Mouse (Mus musculus) cerebellum, adult 8-10 months (tissue): ENCODE measurements around the gene Rdm1.

ENCODE experiments used
- DNase-seq: peaks from one replicate; pipeline ENCODE4 v3.0.0; 2022

The Rdm1 gene

DNA sequence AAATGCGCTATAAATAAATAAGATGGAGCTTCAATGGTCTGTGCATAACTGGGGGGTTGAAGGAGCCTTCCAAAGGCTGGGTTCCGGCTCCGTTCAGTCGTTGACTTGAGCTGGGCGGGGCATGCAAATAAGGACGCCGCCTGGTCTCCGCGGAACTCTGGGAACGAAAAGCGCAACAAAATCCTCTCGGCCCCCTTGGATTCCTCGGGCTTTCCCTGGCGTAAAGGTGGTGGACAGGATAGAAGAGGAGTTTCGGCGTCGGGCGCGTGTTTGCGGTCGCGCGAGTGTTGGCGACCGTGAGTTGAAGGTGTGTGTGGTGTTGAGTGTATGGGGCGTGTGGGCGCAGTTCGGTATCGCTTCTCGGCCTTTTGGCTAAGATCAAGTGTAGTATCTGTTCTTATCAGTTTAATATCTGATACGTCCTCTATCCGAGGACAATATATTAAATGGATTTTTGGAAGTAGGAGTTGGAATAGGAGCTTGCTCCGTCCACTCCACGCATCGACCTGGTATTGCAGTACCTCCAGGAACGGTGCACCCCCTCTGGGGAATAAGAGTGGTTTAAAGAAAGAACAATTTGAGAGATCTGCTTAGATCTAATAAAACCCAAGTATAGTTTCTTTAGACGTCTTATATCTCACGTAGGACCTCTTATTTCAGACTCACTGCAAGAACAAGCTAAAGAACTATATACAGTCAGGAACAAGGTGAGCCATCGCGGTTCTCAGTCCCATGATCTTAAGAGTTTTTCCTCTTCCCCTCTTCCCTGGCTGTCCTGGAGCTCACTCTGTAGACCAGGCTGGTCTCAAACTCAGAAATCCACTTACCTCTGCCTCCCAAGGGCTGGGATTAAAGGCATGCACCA is 31.1 kb downstream of the Rdm1 start:
- DNase-seq, result peak; percentile 87

- DNase-seq, result peak; percentile 60
These were observed 32.0 kb downstream of the Rdm1 start for GRCm38 (mm10) chr11:101658751-101659558.

DNA sequence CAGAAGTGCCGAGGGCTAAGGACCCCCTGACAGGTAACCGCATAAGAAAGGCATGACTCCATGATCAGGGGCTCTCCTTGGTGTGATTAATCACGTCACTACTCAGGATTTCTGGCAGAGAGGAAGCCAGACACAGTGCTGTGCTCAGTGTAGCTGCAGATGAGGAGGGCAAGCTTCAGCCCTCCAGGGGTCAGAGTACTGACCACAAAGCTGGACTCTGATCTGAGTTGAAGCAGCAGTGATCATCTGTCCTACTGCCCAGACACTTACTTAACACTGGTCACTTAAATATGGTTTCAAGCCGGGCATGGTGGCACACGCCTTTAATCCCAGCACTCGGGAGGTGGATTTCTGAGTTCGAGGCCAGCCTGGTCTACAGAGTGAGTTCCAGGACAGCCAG is 34.2 kb downstream of the Rdm1 start:
- DNase-seq, result no peak

DNA sequence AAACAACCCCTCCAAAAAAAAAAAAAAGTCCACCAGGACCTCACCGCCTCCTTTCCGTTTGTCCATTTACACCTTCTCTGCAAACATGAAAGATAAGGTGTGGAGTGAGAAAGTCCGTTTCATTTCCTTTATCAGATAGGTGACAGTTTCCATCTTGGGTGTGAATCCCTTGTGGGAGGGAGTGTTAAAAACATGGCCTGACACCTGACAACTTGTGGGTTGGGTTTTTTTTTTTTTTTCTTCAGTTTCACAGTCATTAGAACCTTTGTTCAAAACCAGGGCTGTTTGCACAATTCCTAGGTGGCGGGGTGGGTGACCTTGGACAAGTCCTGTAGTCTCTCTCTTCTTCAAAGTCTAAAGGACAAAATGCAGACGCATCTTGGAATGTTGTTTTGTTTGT is 34.8 kb downstream of the Rdm1 start:
- no peak for DNase-seq

- DNase-seq, result no peak
These were observed 36.4 kb downstream of the Rdm1 start for GRCm38 (mm10) chr11:101663229-101664027.

DNA sequence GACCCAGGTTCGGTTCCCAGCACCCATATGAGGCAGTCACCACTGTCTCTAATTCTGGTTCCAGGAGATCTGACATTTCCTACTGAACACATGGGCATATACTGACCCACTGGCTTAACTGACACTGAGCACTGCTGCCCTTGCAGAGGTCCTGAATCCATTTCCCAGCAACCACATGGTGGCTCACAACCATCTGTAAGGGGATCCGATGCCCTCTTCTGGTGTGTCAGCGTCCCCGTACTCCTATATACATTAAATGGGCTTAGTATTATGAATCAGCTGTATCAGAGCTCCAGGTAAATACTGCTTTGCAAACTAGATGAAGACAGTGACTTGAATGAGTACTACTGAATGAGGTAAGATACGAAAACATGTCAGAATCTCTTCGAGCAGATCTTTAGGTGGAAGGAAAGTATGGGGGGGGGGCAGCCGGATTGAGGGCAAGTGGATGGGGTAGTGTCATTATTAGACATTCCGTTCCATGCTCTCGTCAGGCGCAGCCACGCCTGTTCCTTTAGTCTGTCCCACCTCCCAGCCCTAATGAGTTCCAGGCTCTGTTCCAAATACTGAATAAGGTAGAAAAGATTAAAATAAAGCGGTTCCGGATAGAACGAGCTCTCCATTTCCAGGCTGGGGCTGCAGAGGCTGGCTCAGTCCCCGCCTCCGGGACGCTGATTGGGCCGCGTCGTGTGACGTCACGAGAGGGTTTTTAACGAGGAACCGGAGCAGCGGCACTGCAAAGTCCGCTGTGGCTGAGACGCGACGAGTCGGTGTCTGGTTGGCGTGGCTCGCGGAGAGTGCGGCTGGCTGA is 38.0 kb downstream of the Rdm1 start, which contains the start of gene Arl4d:
TSS of gene Arl4d (plus strand) at position 717 of the 811 bp plus-strand sequence.
- DNase-seq, result peak; percentile 93

GRCm38 (mm10) chr11:101665636-101665992 is 38.6 kb downstream of the Rdm1 start:
- DNase-seq, result no peak

- DNase-seq, result no peak
These were observed 39.8 kb downstream of the Rdm1 start for GRCm38 (mm10) chr11:101666626-101667345.

DNA sequence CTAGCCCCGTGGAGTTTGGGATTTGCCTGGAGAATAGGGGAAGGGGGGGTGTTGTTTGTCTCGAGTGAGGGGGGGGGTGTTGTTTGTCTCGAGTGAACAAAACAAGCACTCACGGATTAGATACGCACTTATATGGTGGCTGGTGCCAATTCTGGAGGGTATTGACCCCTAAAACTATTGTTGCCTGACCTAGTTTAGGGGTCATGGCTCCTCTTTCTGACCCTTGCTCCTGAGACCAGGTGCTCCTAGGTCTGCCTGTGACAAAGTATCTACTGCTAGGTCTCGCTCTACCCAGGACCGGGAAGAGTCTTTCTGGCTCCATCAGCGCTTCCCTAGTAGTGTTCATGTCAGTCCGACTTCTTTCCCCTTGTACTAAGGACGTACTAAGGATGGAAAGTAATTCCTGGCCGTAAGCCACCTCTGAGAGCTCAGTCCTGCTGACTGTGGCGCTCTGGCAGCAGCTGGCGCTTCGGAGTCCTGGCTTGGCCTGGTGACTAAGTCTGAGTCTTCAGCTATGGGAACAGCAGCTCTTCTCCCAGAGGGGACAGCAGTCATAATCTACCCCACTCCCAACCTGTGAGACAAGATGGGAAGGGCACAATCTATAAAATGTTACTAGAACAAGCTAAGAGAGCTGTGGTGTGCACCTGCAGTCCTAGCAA is 41.0 kb downstream of the Rdm1 start:
- no peak for DNase-seq

- no peak for DNase-seq
These were observed 41.7 kb downstream of the Rdm1 start for GRCm38 (mm10) chr11:101668546-101669261.

- DNase-seq, result no peak
These were observed 43.3 kb downstream of the Rdm1 start for GRCm38 (mm10) chr11:101670334-101670733.

DNA sequence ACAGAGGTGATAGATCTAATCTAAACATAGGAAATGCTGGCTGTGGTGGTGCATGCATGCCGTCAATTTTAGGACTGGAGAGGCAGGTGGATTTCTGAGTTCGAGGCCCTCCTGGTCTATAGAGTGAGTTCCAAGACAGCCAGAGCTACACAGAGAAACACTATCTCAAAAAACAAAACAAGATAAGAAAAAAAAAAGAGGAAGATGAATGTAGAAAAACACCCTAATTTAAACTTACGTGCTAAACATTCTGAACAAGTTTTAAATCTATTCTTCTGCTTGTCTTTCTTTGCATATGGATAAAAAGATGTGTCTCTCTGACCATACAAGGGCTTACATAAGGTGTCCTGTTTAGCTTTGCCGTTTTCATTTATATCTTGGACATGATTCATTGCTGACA is 44.3 kb downstream of the Rdm1 start:
- no peak for DNase-seq

DNA sequence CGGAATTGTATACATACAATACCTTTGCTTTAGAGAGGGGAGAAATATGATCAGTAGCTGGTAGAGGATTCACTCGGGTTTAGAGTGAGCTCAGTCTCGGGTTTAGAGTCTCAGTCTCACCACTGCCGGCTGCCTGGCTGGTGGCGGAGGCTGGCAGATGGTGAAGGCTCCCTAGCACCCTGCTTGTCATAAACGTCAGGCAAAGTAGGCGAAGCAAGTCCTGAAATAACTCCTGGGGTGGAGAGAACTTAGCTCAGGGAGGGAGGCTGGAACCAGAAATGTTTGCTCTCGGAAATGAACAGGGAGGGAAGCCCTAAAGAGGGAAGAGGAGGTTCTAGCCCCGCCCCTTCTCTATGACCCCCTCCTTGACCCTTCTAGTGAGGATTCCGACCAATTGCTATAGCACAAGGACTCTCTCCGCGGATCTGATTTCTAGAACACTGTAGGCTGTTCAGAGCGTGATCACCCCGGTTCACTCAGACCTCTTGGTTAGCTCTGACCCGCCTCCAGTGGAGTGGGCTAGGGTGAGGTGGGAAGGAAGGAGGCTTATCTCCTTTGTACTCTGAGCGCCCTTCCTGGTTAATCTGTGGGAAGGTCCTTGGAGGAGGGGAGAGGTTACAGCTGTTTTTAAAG is 46.1 kb downstream of the Rdm1 start:
- DNase-seq, result no peak

DNA sequence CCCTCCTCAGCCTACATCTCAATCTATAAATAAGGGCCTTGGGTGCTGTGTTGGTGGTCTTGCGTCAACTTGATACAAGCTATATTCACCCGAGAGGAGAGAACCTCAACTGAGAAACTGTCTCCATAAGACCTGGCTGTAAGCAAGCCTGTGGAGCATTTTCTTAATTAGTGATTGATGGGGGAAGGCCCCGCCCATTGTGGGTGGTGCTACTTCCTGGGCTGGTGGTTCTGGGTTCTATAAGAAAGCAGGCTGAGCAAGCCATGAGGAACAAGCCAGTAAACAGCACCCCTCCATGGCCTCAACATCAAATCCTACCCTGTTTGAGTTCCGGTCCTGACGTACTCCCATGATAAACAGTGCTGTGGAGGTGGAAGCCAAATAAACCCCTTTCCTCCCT is 47.1 kb downstream of the Rdm1 start:
- no peak for DNase-seq

DNA sequence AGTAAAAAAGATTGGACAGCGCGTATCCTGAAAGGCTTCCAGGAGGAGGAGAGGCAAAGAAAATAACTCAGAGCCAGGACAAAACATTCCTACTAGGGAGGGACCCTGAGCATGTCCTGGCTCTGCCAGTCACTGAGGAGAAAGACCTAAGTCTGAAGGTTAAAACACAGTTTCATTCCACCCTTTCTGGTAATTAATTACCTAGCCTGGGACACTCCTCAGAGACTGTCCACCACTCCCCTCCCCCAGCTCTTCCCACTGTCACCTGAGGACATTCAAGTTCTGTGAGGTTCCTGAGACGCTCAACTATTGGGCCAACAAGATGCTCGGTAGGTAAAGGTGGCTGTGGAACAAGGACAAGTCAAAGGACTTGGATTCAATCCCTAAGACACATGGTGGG is 48.4 kb downstream of the Rdm1 start:
- no peak for DNase-seq

DNA sequence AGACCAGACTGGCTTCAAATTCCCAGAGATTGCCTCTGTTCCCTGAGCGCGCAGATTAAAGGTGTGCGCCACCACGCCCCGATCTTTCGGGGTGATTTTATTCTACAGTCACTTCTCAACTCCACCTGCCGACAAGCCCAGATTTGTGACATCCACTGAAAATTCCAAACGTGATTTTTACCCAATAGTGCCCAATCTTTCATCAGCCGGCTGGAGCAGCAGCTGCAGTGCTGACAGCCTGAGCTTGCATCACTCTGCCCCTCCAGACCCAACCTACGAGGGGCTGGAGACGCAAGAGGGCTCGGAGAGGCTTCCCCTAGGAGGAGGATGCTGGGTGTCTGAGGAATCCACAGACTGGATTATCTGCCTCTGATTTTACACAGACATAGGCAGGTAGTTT is 50.7 kb downstream of the Rdm1 start:
- no peak for DNase-seq

DNA sequence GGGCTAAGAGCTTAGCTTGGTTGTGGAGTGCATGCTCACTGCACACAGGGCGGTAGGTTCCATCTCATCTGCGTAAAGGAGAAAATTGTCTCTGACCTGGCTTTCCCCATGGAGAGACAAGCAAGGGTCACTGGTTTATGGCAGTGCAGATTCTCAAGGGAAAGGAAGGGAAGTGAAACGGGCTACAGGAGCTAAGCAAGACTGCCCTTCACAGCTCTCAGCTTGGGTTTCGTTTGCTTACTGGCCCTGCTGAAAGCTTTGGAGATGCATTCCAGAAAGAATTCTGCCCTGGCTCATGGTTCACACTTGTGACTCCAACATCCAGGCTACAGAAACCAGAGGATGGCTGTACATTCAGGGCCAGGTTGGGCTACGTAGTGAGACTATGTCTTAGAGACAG is 51.8 kb downstream of the Rdm1 start:
- no peak for DNase-seq

GRCm38 (mm10) chr11:101679907-101680306 is 52.9 kb downstream of the Rdm1 start:
- no peak for DNase-seq

DNA sequence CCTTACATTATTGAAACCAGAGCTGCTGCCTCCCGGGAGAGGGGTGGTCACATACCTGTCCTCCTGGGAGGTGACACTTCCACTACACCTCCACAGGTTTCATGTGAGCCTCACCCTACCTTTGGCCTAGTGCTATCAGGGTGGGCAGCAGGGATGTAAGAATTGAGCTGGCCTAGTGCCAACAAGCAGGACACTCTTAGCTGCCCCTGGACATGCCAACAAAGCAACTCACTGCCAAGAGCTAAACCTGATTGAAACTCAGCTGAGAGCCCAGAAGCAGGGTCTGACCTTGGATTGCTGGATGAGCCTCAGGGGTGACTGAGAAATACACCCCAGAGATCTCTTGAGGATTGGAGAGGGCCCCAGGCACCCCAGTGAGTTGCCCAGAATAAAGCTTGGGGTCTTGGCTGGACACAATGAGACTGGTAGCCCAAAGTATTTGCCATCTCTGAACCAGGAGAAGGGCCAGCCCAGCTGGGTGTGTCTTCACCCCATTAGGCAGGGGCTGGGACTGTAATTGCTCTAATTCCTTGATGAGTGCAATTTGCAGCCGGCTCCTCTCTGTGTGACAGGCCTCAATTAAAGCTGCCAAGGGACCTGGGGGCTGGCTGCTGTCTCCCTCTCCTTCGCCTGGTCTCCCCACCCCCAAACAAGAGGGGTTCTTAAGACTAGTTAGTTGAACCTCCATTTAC is 53.8 kb downstream of the Rdm1 start:
- no peak for DNase-seq
